In genomic region chr3:45231641-45232433, GRCm38 (mm10) we compare ENCODE assay signal across 16 mouse cellular contexts.
"Had no signal": no experiment of that assay in that cellular context is flagged by ENCODE, and none has a peak within 500 bp of the region (broad histone marks: within the 10 kb centered on the region; RNA-seq: fewer than 3 reads in every experiment).

No protein-coding gene starts in this region.

- H3K36me3 ChIP-seq: limb, embryonic 10.5 days; liver, embryonic 15.5 days; midbrain, embryonic 10.5 days; midbrain, embryonic 15.5 days; neural tube, embryonic 13.5 days had no signal

- H3K4me2 ChIP-seq: liver, embryonic 11.5 days; liver, embryonic 15.5 days; lung, embryonic 14.5 days; midbrain, embryonic 15.5 days; neural tube, embryonic 13.5 days had no signal

- H3K9ac ChIP-seq: liver, embryonic 15.5 days; lung, embryonic 14.5 days; midbrain, embryonic 15.5 days; neural tube, embryonic 13.5 days had no signal

- DNase-seq: kidney, adult 9 months; kidney, postnatal 36 days; layer of hippocampus, adult 9-11 months; lung, embryonic 14.5 days; lung, postnatal 10 days; lung, postnatal 4 days; right cerebral cortex, adult 18-20 months; right cerebral cortex, postnatal 25 days; thymus, postnatal 14 days had no signal

- H3K4me1 ChIP-seq: limb, embryonic 10.5 days; liver, embryonic 15.5 days; midbrain, embryonic 10.5 days; midbrain, embryonic 15.5 days; neural tube, embryonic 13.5 days had no signal

- H3K27ac ChIP-seq: kidney, postnatal 0 days; limb, embryonic 10.5 days; liver, embryonic 15.5 days; midbrain, embryonic 10.5 days; midbrain, embryonic 15.5 days; neural tube, embryonic 13.5 days had no signal

- ATAC-seq: midbrain, embryonic 15.5 days had no signal

- H3K9me3 ChIP-seq: limb, embryonic 10.5 days; liver, embryonic 15.5 days; midbrain, embryonic 10.5 days; midbrain, embryonic 15.5 days; neural tube, embryonic 13.5 days had no signal

- H3K27me3 ChIP-seq: liver, embryonic 15.5 days; midbrain, embryonic 15.5 days; neural tube, embryonic 13.5 days had no signal

- H3K4me3 ChIP-seq: limb, embryonic 10.5 days; liver, embryonic 15.5 days; midbrain, embryonic 10.5 days; midbrain, embryonic 15.5 days; neural tube, embryonic 13.5 days had no signal
